Mouse (Mus musculus) bone marrow macrophage, adult 2 months (primary cell): ENCODE data around the gene Exoc8. TPM values are rescaled to one million over a fixed set of nuclear protein-coding genes. Genes with fewer than 3 reads are reported as not detected.
A peak's percentile ranks its signal among the peaks of the same experiment; 100 is the strongest.

Source experiments
- H3K27ac ChIP-seq: 2 replicates; pipeline ENCODE4 v1.5.1; 2012; ENCODE audit warnings: low read depth, low read length; ENCODE audit not compliant: insufficient read depth
- H3K4me1 ChIP-seq: 2 replicates; pipeline ENCODE4 v1.6.1; 2012; ENCODE audit warnings: low read length; ENCODE audit not compliant: control insufficient read depth, insufficient read depth
- H3K4me3 ChIP-seq: 2 replicates; pipeline ENCODE4 v1.5.1; 2012; ENCODE audit warnings: mild to moderate bottlenecking, low read length, moderate library complexity; ENCODE audit not compliant: insufficient read depth
- CTCF ChIP-seq: IDR thresholded peaks from 2 replicates; pipeline ENCODE4 v1.5.1; 2012; ENCODE audit warnings: low read depth, mild to moderate bottlenecking, low read length, moderate library complexity
- POLR2A ChIP-seq: IDR thresholded peaks from 2 replicates; pipeline ENCODE4 v1.6.1; 2012; ENCODE audit warnings: mild to moderate bottlenecking, low read depth, low read length, borderline replicate concordance
- polyA plus RNA-seq: library from polyadenylated mRNA; stranded (reverse); fragments of >200 nt; gene quantifications from 2 replicates; pipeline ENCODE4 v1.2.4, GENCODE M21; 2012; ENCODE audit not compliant: missing spikeins, insufficient read depth, insufficient read length

Gene Exoc8
- polyA plus RNA-seq, 1 experiment = 12.4 TPM

- Histone ChIP-seq H3K4me3 (no peak overlapping the region), H3K4me1 (no peaks in the 10 kb centered on the region), H3K27ac (no peak overlapping the region)
- TF ChIP-seq POLR2A = no peak
- TF ChIP-seq CTCF = no peak
Measured at GRCm38 (mm10) chr8:124878141-124878540, 19.4 kb downstream of the Exoc8 start.

GRCm38 (mm10) chr8:124872690-124873089 lies 24.8 kb downstream of the Exoc8 start:
- Histone ChIP-seq H3K27ac (no peak overlapping the region), H3K4me3 (no peak overlapping the region), H3K4me1 (peaks cover 11% of the 10 kb centered on the region)
- TF ChIP-seq CTCF = no peak
- no peak for TF ChIP-seq POLR2A

GRCm38 (mm10) chr8:124872081-124872480 lies 25.4 kb downstream of the Exoc8 start:
- no peak overlapping the region for H3K27ac ChIP-seq
- TF ChIP-seq CTCF (no peak), POLR2A (no peak)
- H3K4me1 ChIP-seq = peaks cover 17% of the 10 kb centered on the region
- no peak overlapping the region for H3K4me3 ChIP-seq

GRCm38 (mm10) chr8:124871474-124871873 lies 26.0 kb downstream of the Exoc8 start:
- Histone ChIP-seq H3K27ac (no peak overlapping the region), H3K4me3 (no peak overlapping the region), H3K4me1 (peaks cover 21% of the 10 kb centered on the region)
- TF ChIP-seq CTCF (no peak), POLR2A (no peak)

DNA sequence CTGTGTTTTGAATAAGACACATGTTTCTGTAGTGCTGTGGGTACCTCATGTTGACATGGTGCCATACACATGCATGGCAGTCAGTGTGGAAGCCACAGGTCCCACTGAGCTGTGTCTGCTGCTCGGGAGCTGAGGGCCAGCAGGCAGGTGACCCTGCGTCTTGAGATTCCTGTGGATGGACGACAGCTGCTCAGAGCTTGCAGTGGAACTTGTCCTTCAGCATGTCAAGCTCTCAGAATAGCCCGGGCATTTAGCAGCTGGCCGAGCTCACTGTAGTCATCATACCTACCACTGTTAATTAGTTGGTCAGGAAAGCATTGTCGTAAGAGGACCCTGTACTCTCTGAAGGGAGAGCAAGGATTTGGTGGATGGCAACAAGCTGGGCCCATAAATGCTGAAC lies 27.8 kb downstream of the Exoc8 start:
- TF ChIP-seq CTCF = no peak
- no peak for TF ChIP-seq POLR2A
- H3K4me3 ChIP-seq = no peak overlapping the region
- peaks cover 33% of the 10 kb centered on the region for H3K4me1 ChIP-seq
- no peak overlapping the region for H3K27ac ChIP-seq

- Histone ChIP-seq H3K27ac (no peak overlapping the region), H3K4me3 (no peak overlapping the region), H3K4me1 (peaks cover 38% of the 10 kb centered on the region)
- TF ChIP-seq CTCF (no peak), POLR2A (no peak)
Measured at GRCm38 (mm10) chr8:124867126-124867525, 30.4 kb downstream of the Exoc8 start.

- H3K4me1 ChIP-seq = peaks cover 38% of the 10 kb centered on the region
- TF ChIP-seq CTCF = no peak
- no peak for TF ChIP-seq POLR2A
- H3K4me3 ChIP-seq = no peak overlapping the region
- no peak overlapping the region for H3K27ac ChIP-seq
Measured at GRCm38 (mm10) chr8:124866669-124867068, 30.8 kb downstream of the Exoc8 start.

DNA sequence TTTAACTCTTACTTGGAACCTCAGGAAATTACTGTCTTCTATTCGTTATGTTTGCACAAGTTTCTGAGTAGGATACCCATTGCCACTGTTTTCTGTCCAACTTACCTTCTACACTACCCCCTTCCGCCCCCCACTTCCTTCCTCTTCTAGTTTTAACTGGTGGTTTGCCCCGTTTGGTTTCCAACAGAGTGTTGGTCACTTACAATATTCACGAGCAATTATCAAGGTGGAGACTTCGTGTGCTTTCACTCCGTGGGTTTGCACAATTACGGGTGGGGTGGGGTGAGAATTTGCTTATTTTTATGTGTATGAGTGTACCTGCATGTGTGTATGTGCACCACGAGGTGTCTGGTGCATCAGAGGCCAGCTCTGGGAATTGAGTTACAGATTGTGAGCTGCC lies 33.8 kb downstream of the Exoc8 start:
- peaks cover 38% of the 10 kb centered on the region for H3K4me1 ChIP-seq
- TF ChIP-seq POLR2A = no peak
- no peak for TF ChIP-seq CTCF
- peak overlapping the region; percentile 99 for H3K4me3 ChIP-seq
- peak overlapping the region; percentile 7; the same call in 1 of the 2 replicates for H3K27ac ChIP-seq

DNA sequence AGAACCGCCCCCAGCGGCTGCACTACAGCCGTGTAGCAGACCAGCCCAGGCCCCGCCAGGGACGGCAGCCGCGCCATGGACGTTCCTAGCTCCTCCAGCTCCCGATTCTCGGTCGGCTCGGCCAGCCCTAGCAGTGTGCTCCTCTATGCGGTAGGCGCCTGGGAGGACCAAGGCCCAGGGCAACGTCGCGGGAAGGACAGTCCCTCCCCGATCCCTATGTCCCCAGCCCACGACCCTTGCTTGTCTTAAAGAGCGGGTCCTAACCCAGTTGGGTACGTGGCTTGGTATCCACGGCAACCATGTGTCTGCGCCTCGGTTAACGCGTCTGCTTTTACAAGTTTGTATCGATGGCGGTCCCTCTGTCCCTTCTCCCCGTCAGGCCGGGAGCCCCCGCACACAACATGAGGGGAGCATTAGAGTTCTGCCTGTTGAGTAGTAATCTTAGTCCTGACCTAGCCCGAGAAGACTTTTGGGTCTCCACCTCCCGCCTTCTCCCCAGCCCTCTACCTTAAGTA lies 34.3 kb downstream of the Exoc8 start:
- Histone ChIP-seq H3K4me3 (peak overlapping the region; percentile 99), H3K4me1 (peaks cover 33% of the 10 kb centered on the region), H3K27ac (peak overlapping the region; percentile 73)
- no peak for TF ChIP-seq POLR2A
- no peak for TF ChIP-seq CTCF

- peak within 1 kb of the TSS; percentile 73 for H3K27ac ChIP-seq
- TF ChIP-seq CTCF = no peak
- TF ChIP-seq POLR2A = no peak
- peaks cover 28% of the 10 kb centered on the region for H3K4me1 ChIP-seq
- peak within 1 kb of the TSS; percentile 99 for H3K4me3 ChIP-seq
Measured at GRCm38 (mm10) chr8:124862321-124863162, 35.0 kb downstream of the Exoc8 start, which contains the start of the genes Gnpat and 2810004N23Rik. Gene Gnpat (plus strand): TSS chr8:124863033. Gene 2810004N23Rik (minus strand): TSS chr8:124863120.
